Mouse (Mus musculus) intestine, embryonic 15.5 days (tissue): ENCODE data around the gene Leng9. TPM values are rescaled to one million over a fixed set of nuclear protein-coding genes. Genes with fewer than 3 reads are reported as not detected.
"Not testable (repeated sequence)": the region's sequence is repeated elsewhere in the genome, so short reads cannot be mapped to it uniquely, and the experiment has no call there.

Source experiments
- ATAC-seq: fragments of 200-750 bp; cut with Nextera tagmentation; 2 replicates; pipeline ENCODE4 v1.8.0; 2017; ENCODE audit warnings: moderate TSS enrichment, moderate library complexity
- H3K27ac ChIP-seq: fragments of 300-500 bp; sonication (generic); 2 replicates; pipeline ENCODE4 v1.5.1; 2015; ENCODE audit warnings: mild to moderate bottlenecking, inconsistent platforms
- H3K27me3 ChIP-seq: fragments of 300-500 bp; sonication (generic); replicated peaks from 2 replicates; pipeline ENCODE4 v1.6.1; 2015; ENCODE audit warnings: inconsistent platforms
- H3K36me3 ChIP-seq: fragments of 300-500 bp; sonication (generic); 2 replicates; pipeline ENCODE4 v1.6.1; 2015; ENCODE audit warnings: inconsistent platforms
- H3K4me1 ChIP-seq: fragments of 300-500 bp; sonication (generic); replicated peaks from 2 replicates; pipeline ENCODE4 v1.6.1; 2015; ENCODE audit warnings: inconsistent platforms
- H3K4me2 ChIP-seq: fragments of 300-500 bp; sonication (generic); replicated peaks from 2 replicates; pipeline ENCODE4 v1.6.1; 2015; ENCODE audit warnings: mild to moderate bottlenecking, inconsistent platforms
- H3K4me3 ChIP-seq: fragments of 300-500 bp; sonication (generic); replicated peaks from 2 replicates; pipeline ENCODE4 v1.5.1; 2015; ENCODE audit warnings: inconsistent platforms
- H3K9ac ChIP-seq: fragments of 300-500 bp; sonication (generic); 2 replicates; pipeline ENCODE4 v1.6.1; 2015; ENCODE audit warnings: inconsistent platforms
- H3K9me3 ChIP-seq: fragments of 300-500 bp; sonication (generic); 2 replicates; pipeline ENCODE4 v1.6.1; 2016; ENCODE audit warnings: inconsistent platforms
- WGBS: fragments of 180-500 bp; shearing (Covaris S2); methylation state at CpG from one replicate; pipeline ENCODE4 v1.1.7; 2015; 5-methylcytosine and 5-hydroxymethylcytosine counted together
- polyA plus RNA-seq: library from polyadenylated mRNA; unstranded; fragments of >200 nt; fragmentation: Nextera tagmentation; extraction: Ambion mirVana; gene quantifications from 2 replicates; pipeline ENCODE4 v1.2.1, GENCODE M21; 2015

Leng9 gene
- polyA plus RNA-seq: 4.5 and 4.9 TPM in 2 replicates

- peak within 1 kb of the TSS; percentile 76 for H3K9ac ChIP-seq
- WGBS: 2% methylated on average over 14 of the region's 14 CpGs
- H3K27ac ChIP-seq: peak within 1 kb of the TSS; percentile 98
- H3K27me3 ChIP-seq: no peaks in the 10 kb centered on the region
- H3K4me2 ChIP-seq: peak within 1 kb of the TSS; percentile 86
- ATAC-seq: peak; percentile 67
- no peaks in the 10 kb centered on the region for H3K9me3 ChIP-seq
- peaks cover 24% of the 10 kb centered on the region for H3K36me3 ChIP-seq
- peaks cover 36% of the 10 kb centered on the region for H3K4me1 ChIP-seq
- H3K4me3 ChIP-seq: peak within 1 kb of the TSS; percentile 65
Observed at GRCm38 (mm10) chr7:4150059-4150541, at the start of gene Leng9. Gene Leng9 (minus strand): TSS chr7:4150374.

GRCm38 (mm10) chr7:4178438-4178837 lies 28.3 kb upstream of the Leng9 start:
- 46% methylated on average over 3 of the region's 3 CpGs for WGBS
- no peak overlapping the region for H3K27ac ChIP-seq
- H3K4me3 ChIP-seq: no peak overlapping the region
- no peaks in the 10 kb centered on the region for H3K9me3 ChIP-seq
- no peaks in the 10 kb centered on the region for H3K4me1 ChIP-seq
- no peak for ATAC-seq
- no peaks in the 10 kb centered on the region for H3K36me3 ChIP-seq
- H3K9ac ChIP-seq: no peak overlapping the region
- H3K4me2 ChIP-seq: no peak overlapping the region
- no peaks in the 10 kb centered on the region for H3K27me3 ChIP-seq

GRCm38 (mm10) chr7:4170193-4170938 lies 20.2 kb upstream of the Leng9 start:
- no peaks in the 10 kb centered on the region for H3K27me3 ChIP-seq
- ATAC-seq: peak; percentile 66
- H3K36me3 ChIP-seq: no peaks in the 10 kb centered on the region
- peaks cover under 1% of the 10 kb centered on the region; the same call in 1 of the 2 replicates for H3K4me1 ChIP-seq
- no peak overlapping the region for H3K4me3 ChIP-seq
- WGBS: 64% methylated on average over 6 of the region's 6 CpGs
- H3K4me2 ChIP-seq: no peak overlapping the region
- H3K9ac ChIP-seq: no peak overlapping the region
- no peaks in the 10 kb centered on the region for H3K9me3 ChIP-seq
- no peak overlapping the region for H3K27ac ChIP-seq

GRCm38 (mm10) chr7:4167098-4167497 lies 16.9 kb upstream of the Leng9 start:
- H3K27ac ChIP-seq: peak overlapping the region; percentile 44; the same call in 1 of the 2 replicates
- no peaks in the 10 kb centered on the region for H3K27me3 ChIP-seq
- peaks cover 10% of the 10 kb centered on the region; the same call in 1 of the 2 replicates for H3K4me1 ChIP-seq
- H3K36me3 ChIP-seq: no peaks in the 10 kb centered on the region
- no peaks in the 10 kb centered on the region for H3K9me3 ChIP-seq
- H3K4me2 ChIP-seq: no peak overlapping the region
- no peak overlapping the region for H3K4me3 ChIP-seq
- no peak overlapping the region for H3K9ac ChIP-seq
- ATAC-seq: peak; percentile 70

- Histone ChIP-seq H3K4me3 (no peak overlapping the region; the same call in 1 of the 2 replicates), H3K36me3 (no peaks in the 10 kb centered on the region), H3K9ac (no peak overlapping the region), H3K4me1 (peaks cover 10% of the 10 kb centered on the region; the same call in 1 of the 2 replicates), H3K27ac (peak overlapping the region; percentile 83), H3K27me3 (no peaks in the 10 kb centered on the region), H3K9me3 (no peaks in the 10 kb centered on the region), H3K4me2 (peak overlapping the region; percentile 76)
- 6% methylated on average over 3 of the region's 3 CpGs for WGBS
- ATAC-seq: peak; percentile 16
Observed at GRCm38 (mm10) chr7:4165286-4165685, 15.1 kb upstream of the Leng9 start.

- Histone ChIP-seq H3K9ac (peak within 1 kb of the TSS; percentile 54), H3K4me2 (peak within 1 kb of the TSS; percentile 76), H3K9me3 (no peaks in the 10 kb centered on the region), H3K4me3 (peak within 1 kb of the TSS; percentile 55), H3K4me1 (peaks cover 10% of the 10 kb centered on the region; the same call in 1 of the 2 replicates), H3K27ac (peak within 1 kb of the TSS; percentile 83), H3K36me3 (no peaks in the 10 kb centered on the region), H3K27me3 (no peaks in the 10 kb centered on the region)
- peak; percentile 86 for ATAC-seq
- under 1% methylated on average over 20 of the region's 20 CpGs for WGBS
Observed at GRCm38 (mm10) chr7:4164090-4164910, 14.1 kb upstream of the Leng9 start, which contains the start of gene Cdc42ep5. Gene Cdc42ep5 (minus strand): TSS chr7:4164860.

- H3K27ac ChIP-seq: peak overlapping the region; percentile 83
- H3K9ac ChIP-seq: peak overlapping the region; percentile 54
- peaks cover 10% of the 10 kb centered on the region; the same call in 1 of the 2 replicates for H3K4me1 ChIP-seq
- no peaks in the 10 kb centered on the region for H3K27me3 ChIP-seq
- peak overlapping the region; percentile 76 for H3K4me2 ChIP-seq
- ATAC-seq: peak; percentile 64
- H3K4me3 ChIP-seq: peak overlapping the region; percentile 55
- WGBS: under 1% methylated on average over 11 of the region's 11 CpGs
- H3K9me3 ChIP-seq: no peaks in the 10 kb centered on the region
- H3K36me3 ChIP-seq: no peaks in the 10 kb centered on the region
Observed at GRCm38 (mm10) chr7:4163571-4164072, 13.4 kb upstream of the Leng9 start.

- not testable (repeated sequence) for H3K36me3 ChIP-seq, H3K9me3 ChIP-seq, H3K27me3 ChIP-seq, ATAC-seq, H3K4me1 ChIP-seq, H3K4me3 ChIP-seq, H3K27ac ChIP-seq, H3K4me2 ChIP-seq, H3K9ac ChIP-seq
- WGBS: 95% methylated on average over 4 of the region's 4 CpGs
Observed at GRCm38 (mm10) chr7:4161596-4161995, 11.4 kb upstream of the Leng9 start.

GRCm38 (mm10) chr7:4154976-4155375 lies 4.8 kb upstream of the Leng9 start:
- no peaks in the 10 kb centered on the region for H3K9me3 ChIP-seq
- 0 out of 2 replicates have a peak, but pooled peaks cover 3% of the 10 kb centered on the region for H3K36me3 ChIP-seq
- 57% methylated on average over 4 of the region's 4 CpGs for WGBS
- no peak overlapping the region for H3K27ac ChIP-seq
- peaks cover 15% of the 10 kb centered on the region for H3K4me1 ChIP-seq
- H3K4me3 ChIP-seq: no peak overlapping the region
- no peak for ATAC-seq
- no peaks in the 10 kb centered on the region for H3K27me3 ChIP-seq
- H3K9ac ChIP-seq: no peak overlapping the region
- H3K4me2 ChIP-seq: no peak overlapping the region

GRCm38 (mm10) chr7:4154356-4154755 lies 4.2 kb upstream of the Leng9 start:
- ATAC-seq: no peak
- WGBS: 77% methylated on average over 5 of the region's 5 CpGs
- H3K4me3 ChIP-seq: no peak overlapping the region
- no peak overlapping the region for H3K9ac ChIP-seq
- peaks cover 17% of the 10 kb centered on the region for H3K4me1 ChIP-seq
- no peak overlapping the region for H3K27ac ChIP-seq
- no peaks in the 10 kb centered on the region for H3K9me3 ChIP-seq
- H3K4me2 ChIP-seq: no peak overlapping the region
- H3K36me3 ChIP-seq: 0 out of 2 replicates have a peak, but pooled peaks cover 3% of the 10 kb centered on the region
- no peaks in the 10 kb centered on the region for H3K27me3 ChIP-seq

- ATAC-seq: peak; percentile 1; the same call in 1 of the 2 replicates
Observed at GRCm38 (mm10) chr7:4151241-4151640, 1.1 kb upstream of the Leng9 start.

GRCm38 (mm10) chr7:4150811-4151221 lies 642 bp upstream of the Leng9 start:
- Histone ChIP-seq H3K9ac (no peak overlapping the region), H3K27me3 (no peaks in the 10 kb centered on the region), H3K4me3 (peak overlapping the region; percentile 65), H3K27ac (peak overlapping the region; percentile 98), H3K4me1 (peaks cover 36% of the 10 kb centered on the region), H3K4me2 (peak overlapping the region; percentile 86), H3K9me3 (no peaks in the 10 kb centered on the region), H3K36me3 (peaks cover 18% of the 10 kb centered on the region)
- peak; percentile 80 for ATAC-seq
- 20% methylated on average over 14 of the region's 14 CpGs for WGBS

More at GRCm38 (mm10) chr7:4151241-4151640, 1.1 kb upstream of the Leng9 start:
- H3K4me1 ChIP-seq: peaks cover 36% of the 10 kb centered on the region
- no peak overlapping the region for H3K9ac ChIP-seq
- peak overlapping the region; percentile 86 for H3K4me2 ChIP-seq
- peak overlapping the region; percentile 42 for H3K27ac ChIP-seq
- H3K9me3 ChIP-seq: no peaks in the 10 kb centered on the region
- 26% methylated on average over 22 of the region's 22 CpGs for WGBS
- peaks cover 14% of the 10 kb centered on the region; the same call in 1 of the 2 replicates for H3K36me3 ChIP-seq
- H3K4me3 ChIP-seq: peak overlapping the region; percentile 10; the same call in 1 of the 2 replicates
- H3K27me3 ChIP-seq: no peaks in the 10 kb centered on the region
